8 mouse cellular contexts compared by ENCODE assay signal in genomic region chr4:132352739-132353138, GRCm38 (mm10). TPM values are rescaled to one million over a fixed set of nuclear protein-coding genes. Genes with fewer than 3 reads are reported as not detected.
DNase-seq lines count a peak whose midpoint lies in the region; ATAC-seq and TF ChIP-seq lines count a peak whose summit lies in the region.

No protein-coding gene starts in this region.

- H3K27ac ChIP-seq in embryonic facial prominence, embryonic 15.5 days (replicated peaks) = peak overlapping the region; percentile 97
- H3K27ac ChIP-seq in hindbrain, embryonic 13.5 days = peak overlapping the region; percentile 92
- peak overlapping the region; percentile 97 for H3K27ac ChIP-seq in liver, embryonic 13.5 days
- no peak overlapping the region for H3K27ac ChIP-seq in olfactory bulb, adult 2 months (ENCODE audit: insufficient read depth, low read depth, low read length)

- TF ChIP-seq POLR2A in olfactory bulb, adult 2 months (IDR thresholded peaks at IDR 0.05; ENCODE audit: insufficient read depth, low read depth, low read length) = no peak

- peak; percentile 47 for DNase-seq in adrenal gland, adult 2 months
- DNase-seq in adrenal gland, postnatal 4 days (ENCODE audit: low spot score in 2 of 2) = no peak
- peak; percentile 40 for DNase-seq in 3T3-L1 (ENCODE audit: low read depth, low spot score)
- DNase-seq in liver, embryonic 13.5 days = no peak
- DNase-seq in layer of hippocampus, adult 9-10 months (ENCODE audit: low spot score) = no peak

- TF ChIP-seq CTCF in olfactory bulb, adult 2 months (IDR thresholded peaks at IDR 0.05; ENCODE audit: insufficient read depth, low read depth, low read length) = no peak

- ATAC-seq in embryonic facial prominence, embryonic 15.5 days (ENCODE audit: insufficient number of reproducible peaks, low FRiP score, low TSS enrichment, low read depth) = no peak
- ATAC-seq in hindbrain, embryonic 13.5 days (ENCODE audit: low FRiP score) = no peak
- no peak for ATAC-seq in liver, embryonic 13.5 days (ENCODE audit: low read depth)

- H3K9me3 ChIP-seq in embryonic facial prominence, embryonic 15.5 days (replicated peaks) = no peaks in the 10 kb centered on the region
- no peaks in the 10 kb centered on the region for H3K9me3 ChIP-seq in hindbrain, embryonic 13.5 days
- H3K9me3 ChIP-seq in liver, embryonic 13.5 days (replicated peaks) = no peaks in the 10 kb centered on the region

- under 1% methylated on average over 14 of the region's 14 CpGs for WGBS in embryonic facial prominence, embryonic 15.5 days
- under 1% methylated on average over 14 of the region's 14 CpGs for WGBS in hindbrain, embryonic 13.5 days
- WGBS in liver, embryonic 13.5 days (ENCODE audit: insufficient replicate concordance) = under 1% methylated on average over 14 of the region's 14 CpGs
- whole genome bisulfite sequencing in olfactory bulb, adult 2 months = 0% methylated on average over 14 of the region's 14 CpGs

- H3K4me2 ChIP-seq in embryonic facial prominence, embryonic 15.5 days (replicated peaks) = peak overlapping the region; percentile 75
- peak overlapping the region; percentile 90 for H3K4me2 ChIP-seq in hindbrain, embryonic 13.5 days
- peak overlapping the region; percentile 77 for H3K4me2 ChIP-seq in liver, embryonic 13.5 days

- H3K4me3 ChIP-seq in embryonic facial prominence, embryonic 15.5 days (replicated peaks) = peak overlapping the region; percentile 85
- H3K4me3 ChIP-seq in hindbrain, embryonic 13.5 days = peak overlapping the region; percentile 79
- H3K4me3 ChIP-seq in liver, embryonic 13.5 days (replicated peaks) = peak overlapping the region; percentile 84
- peak overlapping the region; percentile 89 for H3K4me3 ChIP-seq in olfactory bulb, adult 2 months (ENCODE audit: insufficient read depth, low read depth, low read length)

- H3K4me1 ChIP-seq in embryonic facial prominence, embryonic 15.5 days = peaks cover 19% of the 10 kb centered on the region
- peaks cover 25% of the 10 kb centered on the region for H3K4me1 ChIP-seq in hindbrain, embryonic 13.5 days (replicated peaks)
- peaks cover 72% of the 10 kb centered on the region for H3K4me1 ChIP-seq in liver, embryonic 13.5 days (replicated peaks)
- peaks cover 3% of the 10 kb centered on the region; the same call in 1 of the 2 replicates for H3K4me1 ChIP-seq in olfactory bulb, adult 2 months (ENCODE audit: control insufficient read depth, insufficient read depth, low read length)

- H3K9ac ChIP-seq in embryonic facial prominence, embryonic 15.5 days = peak overlapping the region; percentile 98
- peak overlapping the region; percentile 87 for H3K9ac ChIP-seq in hindbrain, embryonic 13.5 days
- peak overlapping the region; percentile 92 for H3K9ac ChIP-seq in liver, embryonic 13.5 days

- no peaks in the 10 kb centered on the region for H3K27me3 ChIP-seq in embryonic facial prominence, embryonic 15.5 days
- H3K27me3 ChIP-seq in hindbrain, embryonic 13.5 days = no peaks in the 10 kb centered on the region
- no peaks in the 10 kb centered on the region for H3K27me3 ChIP-seq in liver, embryonic 13.5 days

- peaks cover 16% of the 10 kb centered on the region for H3K36me3 ChIP-seq in embryonic facial prominence, embryonic 15.5 days
- H3K36me3 ChIP-seq in hindbrain, embryonic 13.5 days = peaks cover 24% of the 10 kb centered on the region
- peaks cover 42% of the 10 kb centered on the region for H3K36me3 ChIP-seq in liver, embryonic 13.5 days

RNA-seq across cellular contexts. Expression of gene Rcc1, which starts 0.7 kb away (rescaled TPM):
- 10 to 100 TPM; 12.4 to 16.9 TPM for total RNA-seq in adrenal gland, adult 2 months (2021)
- polyA plus RNA-seq in adrenal gland, adult 2 months (2012; rRNA removed) = 4.3 TPM in 2 replicates
- 10 to 100 TPM; 29.9 to 34.2 TPM for total RNA-seq in adrenal gland, postnatal 4 days (2021)
- 66.6 and 69.8 TPM in 2 replicates for polyA plus RNA-seq in embryonic facial prominence, embryonic 15.5 days (2015; fragmentation: Nextera tagmentation; extraction: Ambion mirVana)
- 37.2 and 42.1 TPM in 2 replicates for polyA plus RNA-seq in hindbrain, embryonic 13.5 days (2015; fragmentation: Nextera tagmentation; extraction: Ambion mirVana)
- 79.4 and 80.2 TPM in 2 replicates for polyA plus RNA-seq in liver, embryonic 13.5 days (2015; fragmentation: Nextera tagmentation; extraction: Ambion mirVana)
- not detected in 2 replicates for polyA plus RNA-seq in olfactory bulb, adult 2 months (2012; ENCODE audit: insufficient read depth, insufficient read length, low replicate concordance, missing spikeins)

RNA-seq across cellular contexts. Expression of gene Trnau1ap, which starts 23.4 kb away (rescaled TPM):
- total RNA-seq in adrenal gland, adult 2 months (2021) = 10 to 100 TPM; 31.6 to 36.4 TPM
- polyA plus RNA-seq in adrenal gland, adult 2 months (2012; rRNA removed) = 14.9 and 16.5 TPM in 2 replicates
- 10 to 100 TPM; 40.3 to 45.8 TPM for total RNA-seq in adrenal gland, postnatal 4 days (2021)
- 74.1 and 75.7 TPM in 2 replicates for polyA plus RNA-seq in embryonic facial prominence, embryonic 15.5 days (2015; fragmentation: Nextera tagmentation; extraction: Ambion mirVana)
- 75.7 and 80.9 TPM in 2 replicates for polyA plus RNA-seq in hindbrain, embryonic 13.5 days (2015; fragmentation: Nextera tagmentation; extraction: Ambion mirVana)
- polyA plus RNA-seq in liver, embryonic 13.5 days (2015; fragmentation: Nextera tagmentation; extraction: Ambion mirVana) = 43.1 and 45.3 TPM in 2 replicates
- polyA plus RNA-seq in olfactory bulb, adult 2 months (2012; ENCODE audit: insufficient read depth, insufficient read length, low replicate concordance, missing spikeins) = not detected in 2 replicates

RNA-seq across cellular contexts. Expression of gene Rab42, which starts 49.6 kb away (rescaled TPM):
- total RNA-seq in adrenal gland, adult 2 months (2021) = 1 to 10 TPM; 1.4 to 3.0 TPM
- 3.2 and 3.3 TPM in 2 replicates for polyA plus RNA-seq in adrenal gland, adult 2 months (2012; rRNA removed)
- 1 to 10 TPM; 4.3 to 6.6 TPM for total RNA-seq in adrenal gland, postnatal 4 days (2021)
- polyA plus RNA-seq in embryonic facial prominence, embryonic 15.5 days (2015; fragmentation: Nextera tagmentation; extraction: Ambion mirVana) = 2.4 and 3.4 TPM in 2 replicates
- 0.80 and 0.84 TPM in 2 replicates for polyA plus RNA-seq in hindbrain, embryonic 13.5 days (2015; fragmentation: Nextera tagmentation; extraction: Ambion mirVana)
- polyA plus RNA-seq in liver, embryonic 13.5 days (2015; fragmentation: Nextera tagmentation; extraction: Ambion mirVana) = 0.44 and 1.2 TPM in 2 replicates
- polyA plus RNA-seq in olfactory bulb, adult 2 months (2012; ENCODE audit: insufficient read depth, insufficient read length, low replicate concordance, missing spikeins) = not detected in 2 replicates

Comparison
In these comparisons a context has a peak if more than half of its experiments do, and no peak if none do; other contexts are left out.
1. DNase-seq: peak in adrenal gland, adult 2 months (single experiment) and 3T3-L1 (single experiment); none in adrenal gland, postnatal 4 days (0 of 2), liver, embryonic 13.5 days (single experiment) and layer of hippocampus, adult 9-10 months (single experiment).
2. RNA of gene Trnau1ap, which starts 23.4 kb away (polyA plus RNA-seq): 75.7 to 80.9 TPM in hindbrain, embryonic 13.5 days, 74.1 to 75.7 TPM in embryonic facial prominence, embryonic 15.5 days, 43.1 to 45.3 TPM in liver, embryonic 13.5 days and 14.9 to 16.5 TPM in adrenal gland, adult 2 months; not detected in olfactory bulb, adult 2 months; every median in the first group is over 10 times any median in the second.
3. Peak in every context shown above with its lines, with median percentiles within 50 percentile points of each other: H3K4me2 ChIP-seq, H3K4me3 ChIP-seq and H3K9ac ChIP-seq.